Mouse (Mus musculus) cerebellum, adult 18-20 months (tissue): Measurements from ENCODE around the gene Kcne2.
A peak's percentile ranks its signal among the peaks of the same experiment; 100 is the strongest.

Experiments used
- DNase-seq, 2 experiments: peaks; one replicate each; pipeline ENCODE4 v3.0.0; 2021

Kcne2 gene

DNA sequence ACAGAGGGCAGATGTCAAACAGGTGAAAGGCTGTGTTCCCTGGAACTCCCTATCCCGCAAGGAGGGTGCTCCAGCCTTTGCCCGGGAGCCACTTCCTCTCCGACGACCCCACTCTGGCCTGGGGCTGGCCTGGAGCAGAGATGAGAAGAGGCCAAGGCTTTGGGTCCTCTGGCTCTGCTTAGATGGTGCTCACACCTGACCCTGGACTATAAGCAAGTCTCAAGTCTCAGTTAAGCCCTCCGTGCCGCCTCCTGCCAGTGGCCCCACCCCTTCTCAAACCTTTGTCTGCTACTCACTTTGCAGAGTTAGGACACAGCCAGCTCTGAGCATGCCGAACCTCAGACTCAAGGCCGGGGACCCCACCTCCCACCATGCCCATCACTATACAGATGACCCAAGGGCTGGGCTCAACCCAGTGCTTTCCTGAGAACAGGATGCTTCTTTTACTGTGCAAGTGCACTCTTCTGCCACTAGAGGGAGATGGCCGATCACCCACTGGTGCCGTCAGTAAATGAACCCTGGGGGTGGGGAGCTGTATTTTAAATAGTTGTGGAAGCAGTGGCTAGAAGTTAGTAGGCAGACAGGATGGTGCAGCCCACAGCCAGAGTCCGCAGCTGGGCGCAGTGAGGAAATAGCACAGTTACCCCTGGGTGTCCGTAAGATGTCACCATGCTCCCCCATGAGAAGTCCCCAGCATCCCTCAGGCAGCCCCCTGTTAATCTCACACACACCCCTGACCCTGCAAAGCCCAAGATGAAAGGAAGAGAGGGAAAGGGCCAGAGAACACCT is 22.0 kb downstream of the Kcne2 start:
- peak; percentile 50 to 55 for DNase-seq

DNA sequence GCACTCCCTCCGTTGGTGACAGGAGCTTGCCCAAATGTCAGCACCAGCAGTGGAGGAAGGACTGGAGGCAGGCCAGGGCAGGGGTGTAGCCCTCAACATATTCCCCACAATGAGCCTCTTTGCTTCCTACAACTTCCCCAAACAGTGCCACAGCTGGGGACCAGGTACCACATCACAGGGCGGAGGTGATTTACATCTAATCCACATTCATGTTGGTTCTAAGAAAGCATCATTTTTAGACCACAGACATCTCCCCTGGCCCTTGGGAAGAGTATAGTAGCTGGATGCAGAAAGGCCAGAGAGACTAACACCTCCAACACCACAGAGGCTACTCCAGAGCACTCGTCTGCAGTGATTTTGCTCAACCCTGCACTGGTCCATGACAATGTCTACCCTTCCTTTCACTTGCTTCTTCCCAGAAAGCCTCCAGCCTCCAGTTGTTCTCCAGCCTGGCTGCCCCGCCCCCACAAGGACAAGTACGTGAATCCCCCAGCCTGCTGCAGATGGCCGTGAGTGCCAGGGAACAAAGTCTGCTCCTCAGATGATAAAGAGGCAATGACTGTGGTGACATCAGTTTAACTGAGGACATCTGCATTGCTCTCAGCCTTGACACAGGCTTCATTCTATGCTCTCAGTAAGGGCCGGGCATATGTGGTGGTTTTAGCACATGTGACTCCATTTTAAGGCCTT is 24.0 kb downstream of the Kcne2 start:
- no peak for DNase-seq

DNA sequence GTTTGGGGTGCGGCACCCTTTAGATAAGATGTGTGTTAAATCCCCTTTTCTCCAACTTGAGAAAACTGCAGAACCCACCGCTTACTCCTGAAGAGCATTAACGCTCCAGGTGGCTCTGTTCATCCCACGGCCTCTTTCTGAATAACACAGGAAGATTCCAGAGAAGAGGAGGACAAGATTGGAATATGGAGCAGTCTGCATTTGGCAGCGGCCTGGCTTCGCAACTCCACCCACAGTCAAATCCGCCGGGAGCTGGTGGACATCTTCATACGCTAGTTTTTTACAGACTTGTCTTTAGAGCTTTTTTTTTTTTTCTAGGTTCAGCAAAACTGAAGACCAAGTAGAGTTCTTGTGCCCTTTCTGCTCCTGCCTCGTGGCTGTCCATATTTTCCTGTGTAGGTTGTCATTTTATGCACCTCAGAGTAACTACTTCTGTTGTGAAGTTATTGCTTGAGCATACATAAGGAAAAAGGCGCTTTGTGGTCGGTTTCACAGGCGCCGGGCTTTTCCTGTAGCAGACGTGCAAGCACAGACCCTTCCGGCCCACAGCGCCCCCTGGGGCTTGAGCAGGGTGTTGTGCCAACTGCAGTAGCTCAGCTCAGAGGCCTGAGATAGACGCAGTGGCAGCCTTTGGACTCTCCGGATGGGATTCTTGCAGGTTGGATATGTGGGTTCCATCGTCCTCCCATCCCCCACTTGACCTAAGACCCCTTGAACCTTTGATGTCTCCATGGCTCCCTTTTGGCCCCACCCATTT is 27.3 kb downstream of the Kcne2 start:
- no peak for DNase-seq

DNA sequence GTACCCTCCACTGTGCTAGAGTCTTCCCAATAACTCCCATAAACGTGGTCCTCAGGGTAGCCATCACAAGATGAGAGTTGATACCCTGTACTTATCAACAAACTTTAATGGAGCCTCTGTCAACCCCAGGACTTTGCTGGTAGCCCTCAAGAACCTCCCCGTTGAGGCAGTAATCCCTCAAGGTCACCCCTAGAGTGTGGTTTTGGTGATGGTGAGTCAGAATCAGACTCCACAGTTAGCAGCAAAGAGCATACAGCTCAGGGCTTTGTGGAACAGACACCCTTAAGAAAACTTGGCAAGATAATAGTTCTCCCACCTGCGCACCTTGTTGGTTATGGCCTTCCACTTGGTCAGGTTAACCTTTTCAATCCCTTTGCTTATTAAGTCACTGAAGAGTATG is 28.2 kb downstream of the Kcne2 start:
- no peak for DNase-seq

DNA sequence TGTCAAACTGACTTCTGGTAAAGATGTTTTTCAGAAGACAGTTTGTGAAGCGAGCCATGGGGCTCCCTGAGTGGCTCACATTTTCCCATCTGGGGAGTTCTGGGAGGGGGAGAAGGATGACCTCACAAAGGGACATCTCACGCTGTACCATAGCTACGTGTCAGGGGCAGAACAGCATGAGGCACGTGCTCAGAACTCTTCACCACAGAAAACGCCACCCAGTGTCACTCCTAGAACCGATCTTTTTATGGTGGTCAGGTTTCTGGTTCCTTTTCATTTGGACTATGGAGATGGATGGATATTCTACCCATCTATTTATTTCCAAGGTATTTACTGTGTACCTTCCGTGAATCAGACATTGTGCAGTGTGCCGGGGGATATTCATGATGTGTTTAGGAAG is 29.2 kb downstream of the Kcne2 start, which contains the start of gene Fam243:
TSS of gene Fam243 (minus strand) at position 101 of the 400 bp plus-strand sequence.
- DNase-seq = no peak

DNA sequence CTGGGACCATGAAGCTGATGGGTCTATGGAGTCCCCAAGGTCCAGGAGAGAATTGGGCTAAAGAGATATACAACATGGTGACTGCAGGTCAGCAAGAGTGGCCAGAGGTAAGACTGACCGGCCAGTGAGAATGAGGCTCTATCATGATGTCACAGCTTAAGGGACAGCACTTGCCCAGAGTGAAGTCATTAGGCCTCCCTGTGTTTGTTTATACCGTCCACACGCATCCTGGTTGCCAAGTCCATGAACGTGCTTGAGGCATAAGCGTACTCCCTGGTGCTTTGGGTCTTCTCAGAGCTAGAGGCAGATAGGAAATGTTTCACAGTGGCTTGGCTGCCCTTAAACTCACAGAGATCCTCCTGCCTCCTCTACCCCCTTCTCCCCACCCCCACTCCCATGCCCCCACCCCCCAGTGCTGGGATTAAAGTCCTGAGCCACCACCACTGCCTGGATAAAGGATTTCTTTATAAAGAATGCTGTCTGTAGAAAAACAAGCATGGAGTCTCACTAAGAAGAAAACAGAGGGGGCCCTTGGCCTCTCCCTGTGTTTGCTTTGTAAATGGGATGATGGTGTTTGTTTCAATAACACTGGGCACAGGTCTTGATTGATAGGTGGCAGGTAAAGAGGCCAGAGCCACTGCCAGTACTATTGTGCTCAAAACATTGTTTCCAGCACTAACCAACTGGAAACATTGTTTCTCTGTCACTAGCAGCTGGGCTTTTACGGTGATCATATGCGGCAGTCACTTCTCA is 32.3 kb downstream of the Kcne2 start:
- DNase-seq = no peak

DNA sequence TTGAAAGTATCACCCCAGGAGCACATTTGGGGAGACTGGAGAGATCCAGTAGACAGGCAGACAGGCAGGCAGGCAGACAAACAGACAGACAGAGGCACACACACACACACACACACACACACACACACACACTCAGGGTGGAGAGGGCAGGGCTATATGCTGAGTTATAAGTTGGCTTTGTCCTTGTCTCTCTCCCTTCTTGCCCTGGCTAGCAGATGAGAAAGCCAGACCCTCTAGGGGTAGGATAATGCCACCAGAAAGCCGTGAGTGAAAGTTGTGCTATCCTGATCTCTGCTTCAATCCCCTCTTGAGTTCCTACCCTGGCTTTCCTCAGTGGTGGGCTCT is 32.8 kb downstream of the Kcne2 start:
- DNase-seq = no peak

DNA sequence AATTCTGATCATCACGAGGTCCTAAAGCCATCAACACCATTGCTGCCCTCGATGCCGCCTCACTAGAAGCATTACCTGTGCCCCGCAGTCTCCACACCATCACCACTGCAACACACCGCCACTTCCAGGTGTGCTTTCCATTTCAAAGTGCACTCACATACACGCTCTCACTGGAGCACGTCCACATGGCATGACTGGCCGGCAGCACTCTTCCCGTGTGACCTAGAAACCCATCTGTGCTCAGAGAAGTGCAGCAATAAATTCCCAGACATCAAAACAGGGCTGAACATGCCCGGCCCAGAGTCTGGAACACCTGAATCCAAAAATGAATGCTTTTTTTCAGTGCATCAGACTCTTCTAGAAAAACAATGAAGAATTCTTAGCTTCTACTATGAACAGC is 35.7 kb downstream of the Kcne2 start:
- peak; percentile 70 to 84 for DNase-seq

DNA sequence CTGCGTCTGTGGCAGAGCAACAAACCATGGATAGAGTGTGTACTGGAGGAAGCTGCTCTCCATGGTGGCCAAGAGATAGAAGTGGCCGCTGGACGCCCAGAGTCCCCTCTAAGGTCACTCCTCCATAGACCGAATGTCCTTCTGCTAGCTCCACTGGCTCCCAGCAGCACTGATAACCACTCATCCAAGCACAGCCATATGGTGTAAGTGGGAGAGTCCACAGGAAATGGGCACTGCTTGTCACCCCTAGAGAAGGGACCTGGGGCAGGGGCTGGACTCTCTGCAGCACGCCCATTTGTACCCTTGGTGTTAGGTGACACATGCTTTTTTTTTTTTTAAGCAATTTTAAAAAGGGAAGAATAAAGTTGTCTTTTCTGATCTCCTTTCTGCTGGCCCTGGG is 38.8 kb downstream of the Kcne2 start:
- DNase-seq = peak; percentile 56 to 66

DNA sequence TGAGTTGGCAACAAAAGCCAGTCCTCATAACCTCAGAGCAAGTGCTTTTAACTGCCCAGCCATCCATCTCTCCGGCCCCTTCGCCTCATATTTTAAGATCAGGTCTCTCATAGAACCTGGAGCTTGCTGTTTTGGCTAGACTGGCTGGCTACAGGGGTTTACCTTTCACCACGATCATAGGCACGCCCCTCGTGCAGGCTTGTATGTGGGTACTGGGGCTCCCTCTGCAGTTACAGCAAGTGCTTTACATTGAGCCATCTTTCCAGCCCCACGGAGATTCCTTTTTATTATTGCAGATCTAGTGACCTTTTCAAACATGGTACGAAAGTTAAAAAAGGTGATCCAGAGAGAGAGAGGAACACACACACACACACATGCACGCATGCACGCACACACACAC is 42.4 kb downstream of the Kcne2 start:
- no peak for DNase-seq

DNA sequence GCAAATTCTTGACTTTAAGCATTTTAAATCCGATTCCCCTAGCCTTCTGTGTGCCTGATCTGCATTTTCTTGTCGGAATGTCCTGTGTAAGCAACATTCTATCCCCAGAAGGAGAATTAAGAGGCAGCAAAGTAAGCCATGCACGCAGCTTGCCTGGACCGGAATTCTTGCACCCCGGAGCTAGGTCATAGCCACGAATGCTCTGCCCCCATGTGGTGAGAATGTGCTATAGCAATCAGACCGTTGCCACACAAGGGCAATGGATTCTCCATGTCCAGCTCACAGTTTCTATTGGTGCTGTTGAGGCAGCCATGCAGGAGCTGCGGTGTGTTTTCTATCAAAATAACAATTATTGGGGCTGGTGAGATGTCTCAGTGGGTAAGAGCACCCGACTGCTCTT is 44.1 kb downstream of the Kcne2 start:
- DNase-seq = peak; percentile 84 to 85

DNA sequence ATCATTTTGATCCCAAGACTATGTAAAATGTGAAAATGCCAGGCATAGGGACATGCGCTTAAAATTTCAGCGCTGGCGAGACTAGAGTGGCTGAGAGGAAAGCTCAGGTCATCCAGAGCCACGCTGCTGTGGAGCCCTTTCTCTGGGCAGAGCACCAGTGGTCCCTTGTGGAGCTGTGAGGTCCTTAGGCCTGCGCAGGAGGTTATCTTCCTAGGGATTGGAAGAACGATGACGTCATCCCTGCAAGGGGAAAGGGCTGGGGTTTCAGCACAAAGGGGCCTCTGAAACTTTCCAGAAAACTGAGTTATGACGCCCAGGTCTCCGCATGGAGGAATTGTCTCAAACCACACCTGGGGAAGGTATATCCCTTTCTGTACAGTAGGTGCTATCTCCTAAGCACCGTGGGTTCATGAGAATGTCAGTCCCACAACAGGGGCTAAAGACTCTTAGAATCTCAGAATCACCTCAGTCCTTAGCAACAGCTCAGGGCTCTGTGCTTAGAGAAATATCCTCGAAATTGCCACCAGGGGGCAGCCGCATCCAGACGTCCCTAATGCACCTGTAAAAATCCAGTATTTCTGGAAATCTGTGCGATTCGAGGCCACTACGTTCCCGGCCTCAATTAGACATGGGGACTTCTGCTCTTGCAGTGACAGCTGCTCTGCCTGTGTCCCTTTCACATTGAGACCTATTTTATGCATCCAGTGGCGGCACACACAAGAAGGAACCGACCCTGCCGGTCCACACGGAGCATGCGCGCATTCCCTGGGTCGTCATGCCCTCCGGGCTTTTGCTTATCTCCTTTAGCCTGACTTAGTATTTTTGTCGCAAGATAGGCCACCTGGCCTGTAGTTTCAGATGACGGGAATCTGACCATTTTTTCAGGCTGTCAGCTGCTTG is 48.7 kb downstream of the Kcne2 start:
- peak; percentile 72 to 81 for DNase-seq

DNA sequence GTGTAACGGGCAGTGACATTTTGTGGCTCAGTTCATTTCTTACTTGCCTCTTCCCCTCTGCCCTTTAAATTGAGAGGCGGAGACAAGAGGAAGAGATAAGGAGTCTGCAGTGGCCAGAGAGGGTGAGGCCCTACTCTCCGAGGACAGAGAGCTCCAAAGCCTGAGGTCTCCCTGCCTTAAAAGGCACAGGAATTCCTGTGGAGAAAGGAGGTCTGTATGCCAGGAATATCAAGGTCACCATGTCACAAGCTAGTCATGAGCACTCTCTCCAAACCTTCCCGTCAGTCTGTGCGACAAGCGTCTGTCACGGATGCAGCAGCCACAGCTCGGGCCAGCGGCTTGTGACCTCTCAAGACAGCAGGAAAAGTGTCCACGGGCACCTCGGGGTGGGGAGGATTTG is 53.0 kb downstream of the Kcne2 start:
- no peak for DNase-seq

DNA sequence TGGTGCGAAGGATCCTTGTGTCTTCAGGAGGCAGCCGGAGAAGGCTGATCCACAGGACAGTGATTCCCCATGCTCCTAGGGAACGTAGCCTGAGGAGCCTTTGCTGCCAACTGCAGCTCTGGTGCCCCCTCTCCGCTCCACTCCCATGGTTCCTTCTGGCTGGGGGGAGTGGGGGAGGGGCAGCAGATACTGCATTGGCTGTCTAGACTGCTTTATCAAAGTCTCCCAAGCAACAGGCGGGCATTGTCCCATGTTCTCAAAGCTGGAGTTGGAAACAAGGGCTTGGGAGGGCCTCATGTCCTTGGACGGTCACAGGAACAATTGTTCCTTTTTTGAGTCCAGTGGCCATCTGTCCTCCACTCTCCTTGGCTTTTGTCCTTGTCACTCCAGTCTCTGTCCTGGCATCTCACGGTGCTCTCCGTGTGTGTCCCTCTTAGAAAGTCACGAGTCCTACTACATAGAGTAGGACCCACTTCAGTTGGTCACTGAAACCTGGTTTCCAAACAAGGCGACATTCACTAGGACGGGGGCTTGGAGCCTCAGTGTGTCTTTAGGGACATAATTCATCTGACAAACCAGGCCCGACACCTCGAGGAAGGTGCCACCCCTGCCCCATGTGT is 54.2 kb downstream of the Kcne2 start:
- DNase-seq = no peak
